Mouse (Mus musculus): ENCODE data around the gene Gm8879.
"Not testable (repeated sequence)": the region's sequence is repeated elsewhere in the genome, so short reads cannot be mapped to it uniquely, and the experiment has no call there.

DNA sequence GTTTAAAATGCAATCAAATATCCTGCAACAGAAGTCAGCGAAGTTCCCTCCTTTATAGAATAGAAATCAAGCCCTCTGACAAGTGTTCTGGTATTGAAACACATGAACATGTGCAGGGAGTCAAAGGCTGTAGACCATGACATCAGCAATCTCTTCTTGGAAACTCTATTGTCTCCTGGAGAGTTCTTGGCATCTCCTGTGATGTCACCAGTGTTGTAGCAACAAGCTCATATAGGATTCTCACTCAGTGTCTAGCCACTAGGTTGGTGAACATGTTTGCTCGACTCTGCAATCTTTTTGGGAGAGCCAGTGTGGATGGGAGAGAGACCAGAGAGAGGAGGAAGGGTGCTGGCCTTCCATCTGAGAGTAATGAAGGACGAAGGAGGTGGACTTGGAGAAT, at the start of gene Gm8879:
- not testable (repeated sequence) for TF ChIP-seq CTCF (IDR thresholded peaks at IDR 0.05; ENCODE audit: low read depth); EP300 (optimal IDR thresholded peaks at IDR 0.05)
